Mouse (Mus musculus): ENCODE data around the gene Gpr107. TPM values are rescaled to one million over a fixed set of nuclear protein-coding genes. Genes with fewer than 3 reads are reported as not detected.
"Not testable (repeated sequence)": the region's sequence is repeated elsewhere in the genome, so short reads cannot be mapped to it uniquely, and the experiment has no call there.

The Gpr107 gene
- total RNA-seq, 2 experiments from 2014 or later = 26.2 to 27.4 TPM

DNA sequence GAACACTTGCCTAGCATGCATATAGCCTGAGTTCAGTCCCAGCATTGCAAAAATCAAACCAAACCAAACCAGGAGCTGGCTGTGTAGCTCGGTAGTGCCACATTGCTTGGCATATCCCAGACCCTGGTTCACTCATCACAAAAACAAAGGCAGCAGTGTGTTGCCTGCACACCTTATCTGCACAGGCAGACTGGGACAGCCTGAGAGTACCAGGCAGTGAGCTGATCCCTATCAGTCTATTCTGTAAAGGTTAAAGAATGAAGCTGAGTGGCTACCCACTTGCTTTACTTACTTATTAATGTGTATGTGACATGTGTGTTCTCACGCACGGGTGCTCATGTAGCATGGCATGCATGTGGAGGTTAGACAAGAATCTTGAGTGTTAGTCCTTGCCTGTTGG is 4.7 kb downstream of the Gpr107 start:
- DNase-seq = no peak

DNA sequence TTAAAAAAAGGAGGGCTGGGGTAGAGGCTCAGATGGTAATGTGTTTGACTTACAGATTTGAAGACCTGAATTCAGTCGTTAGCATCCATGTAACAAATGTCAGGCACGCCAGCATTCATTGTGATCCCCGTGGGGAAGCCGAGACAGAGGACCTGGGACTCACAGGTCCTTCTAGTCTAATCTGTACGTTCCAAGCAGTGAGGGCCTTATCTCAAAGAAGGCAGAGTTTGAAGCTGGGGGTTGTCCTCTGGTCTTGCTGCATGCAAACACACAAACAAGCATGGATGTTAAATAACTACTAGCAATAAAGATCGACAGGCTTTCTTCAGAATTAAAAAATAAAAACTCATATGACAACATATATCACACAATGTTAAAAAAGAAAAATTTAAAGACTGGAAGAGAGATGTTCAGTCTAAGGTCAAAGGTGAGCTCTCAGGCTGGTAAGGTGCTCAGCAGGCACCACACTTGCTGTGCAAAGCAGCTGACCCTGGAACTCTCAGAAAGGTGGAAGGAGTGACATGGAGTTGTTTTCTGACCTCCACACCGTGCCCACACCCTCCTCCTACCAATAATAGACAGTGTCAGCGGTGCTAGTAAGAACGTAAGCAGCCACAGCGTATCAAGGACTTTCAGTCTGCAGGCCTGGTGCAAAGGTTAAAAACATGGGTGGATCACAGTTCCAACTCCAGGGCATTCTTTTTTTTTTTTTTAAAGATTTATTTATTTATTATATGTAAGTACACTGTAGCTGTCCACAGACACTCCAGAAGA is 8.2 kb downstream of the Gpr107 start:
- no peak for DNase-seq

DNA sequence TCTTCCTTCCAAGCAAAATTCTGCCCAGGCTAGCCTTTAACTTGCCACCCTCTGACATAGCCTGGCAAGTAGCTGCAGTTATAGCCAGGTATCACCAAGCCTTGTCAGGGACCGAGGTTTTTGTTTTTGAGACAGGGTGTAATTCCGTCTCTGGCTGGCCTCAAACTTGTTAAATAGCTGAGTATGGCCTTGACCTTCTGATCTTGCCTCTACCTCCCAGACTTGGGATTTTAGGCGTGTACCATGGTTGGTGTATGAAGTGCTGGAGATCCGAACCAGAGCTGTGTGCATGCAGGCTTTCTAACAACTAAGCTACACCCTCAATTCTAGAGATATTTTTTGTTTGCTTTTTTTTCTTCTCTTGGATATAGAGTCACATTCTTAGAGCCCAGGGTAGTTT is 9.5 kb downstream of the Gpr107 start:
- no peak for DNase-seq

GRCm38 (mm10) chr2:31163361-31164118 is 11.4 kb downstream of the Gpr107 start:
- DNase-seq = no peak

GRCm38 (mm10) chr2:31164841-31165455 is 12.8 kb downstream of the Gpr107 start:
- peak; percentile 65 to 73 for DNase-seq

- DNase-seq = peak in 1 of 2 experiments; percentile 21
Measured at GRCm38 (mm10) chr2:31165529-31165928, 13.4 kb downstream of the Gpr107 start.

DNA sequence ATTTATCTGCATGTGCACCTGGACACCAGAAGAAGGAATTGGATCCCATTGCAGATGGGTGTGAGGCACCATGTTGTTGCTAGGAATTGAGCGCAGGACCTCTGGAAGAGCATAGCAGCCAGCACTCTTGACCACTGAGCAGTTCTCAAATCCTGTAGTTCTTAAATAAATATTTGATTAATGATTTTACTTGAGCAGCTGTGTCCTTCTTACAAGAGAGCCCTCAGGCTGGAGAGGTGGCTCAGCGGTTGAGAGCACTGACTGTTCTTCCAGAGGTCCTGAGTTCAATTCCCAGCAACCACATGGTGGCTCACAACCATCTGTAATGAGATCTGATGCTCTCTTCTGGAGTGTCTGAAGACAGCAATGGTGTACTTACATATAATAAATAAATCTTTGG is 15.5 kb downstream of the Gpr107 start:
- not testable (repeated sequence) for DNase-seq

- peak; percentile 51 to 85 for DNase-seq
Measured at GRCm38 (mm10) chr2:31169001-31169400, 16.9 kb downstream of the Gpr107 start.

DNA sequence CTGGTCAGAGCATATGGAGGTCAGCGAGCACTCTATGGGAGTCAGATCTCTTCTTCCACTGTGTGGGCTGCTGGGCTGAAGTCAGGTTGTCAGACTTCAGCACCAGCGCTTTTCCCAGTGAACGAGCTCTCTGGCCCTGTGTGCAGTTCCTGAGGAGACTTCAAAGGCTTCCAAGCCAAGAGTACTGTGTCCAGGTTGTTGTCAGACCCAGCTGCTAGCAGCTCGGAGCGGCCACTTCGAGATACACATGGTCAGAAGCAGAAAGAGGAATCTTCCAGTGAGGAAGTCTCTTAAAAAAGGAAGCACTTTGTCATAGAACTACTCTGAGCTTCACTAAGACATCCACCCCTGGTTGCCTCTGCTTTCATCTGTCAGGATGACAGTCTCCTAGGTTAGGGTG is 18.0 kb downstream of the Gpr107 start:
- DNase-seq = peak in 1 of 2 experiments; percentile 25

GRCm38 (mm10) chr2:31172001-31172400 is 19.9 kb downstream of the Gpr107 start:
- peak; percentile 46 to 78 for DNase-seq

GRCm38 (mm10) chr2:31172536-31172935 is 20.4 kb downstream of the Gpr107 start:
- no peak for DNase-seq

GRCm38 (mm10) chr2:31173290-31173689 is 21.2 kb downstream of the Gpr107 start:
- no peak for DNase-seq

- peak in 1 of 2 experiments; percentile 42 for DNase-seq
Measured at GRCm38 (mm10) chr2:31178593-31178992, 26.5 kb downstream of the Gpr107 start.

DNA sequence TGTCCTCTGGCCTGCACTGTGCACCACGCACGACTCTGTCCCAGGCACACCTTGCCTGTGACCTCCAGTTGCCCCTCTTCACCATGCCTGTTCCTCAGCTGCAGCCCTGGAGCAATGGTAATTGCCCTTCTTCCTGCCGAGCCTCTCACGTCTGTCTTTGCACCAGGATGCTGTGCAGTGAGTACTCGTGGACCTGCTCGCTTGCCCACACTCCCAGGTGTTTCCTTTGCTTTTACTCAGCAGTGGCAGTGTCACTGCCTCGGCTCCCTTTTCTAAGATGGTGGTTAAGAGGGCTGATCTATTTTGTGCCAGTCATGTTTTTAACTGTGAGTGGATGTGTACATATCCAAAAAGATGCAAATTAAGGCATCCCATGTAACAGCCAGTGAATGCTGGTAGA is 27.4 kb downstream of the Gpr107 start:
- no peak for DNase-seq

DNA sequence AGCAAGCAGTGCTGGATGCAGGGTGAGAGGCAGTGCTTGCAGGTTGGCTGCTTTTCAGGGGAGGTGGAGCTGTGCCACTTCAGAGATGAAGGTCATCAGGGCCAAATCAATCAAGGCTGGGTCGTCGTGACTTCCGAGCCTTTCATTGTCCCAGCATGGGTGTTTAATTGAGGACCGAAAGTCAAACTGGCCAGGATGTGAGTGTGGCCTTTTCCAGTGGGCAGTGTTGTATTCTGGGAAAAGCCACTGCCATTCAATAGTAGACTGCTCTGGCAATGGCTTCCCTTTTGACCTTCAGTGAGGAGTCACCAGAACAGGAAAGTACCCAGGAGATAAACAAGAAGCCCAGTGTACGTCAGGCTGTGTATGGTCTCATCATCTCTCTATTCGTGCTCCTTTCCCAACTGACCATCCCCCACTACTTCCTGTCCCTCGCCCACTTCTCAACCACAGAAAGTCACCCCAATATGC is 28.0 kb downstream of the Gpr107 start:
- no peak for DNase-seq

DNA sequence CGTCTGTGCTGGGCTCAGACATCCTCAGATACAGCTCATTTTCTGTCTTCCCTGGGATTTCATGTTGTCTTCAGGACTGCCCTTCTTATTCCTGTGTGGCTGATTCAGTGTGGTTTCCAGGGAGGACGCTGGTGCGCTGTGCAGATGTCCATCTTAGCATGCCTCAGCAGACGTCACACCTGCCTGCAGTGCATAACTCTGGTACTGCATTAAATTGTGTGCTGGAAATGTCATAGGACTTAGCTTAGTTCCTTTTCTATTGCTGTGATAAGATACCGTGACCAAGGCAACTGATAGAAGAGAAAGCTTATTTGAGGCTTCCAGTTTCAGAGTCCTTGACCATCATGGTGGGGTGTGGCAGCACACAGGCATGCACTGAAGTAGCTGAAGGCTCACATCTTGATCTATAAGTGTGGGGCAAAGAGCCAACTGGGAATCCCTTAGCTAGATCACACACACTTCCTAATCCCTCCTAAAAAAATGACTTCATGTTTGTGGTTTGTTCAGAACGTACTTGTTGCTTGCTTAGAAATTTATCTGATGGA is 30.7 kb downstream of the Gpr107 start:
- DNase-seq = no peak

GRCm38 (mm10) chr2:31183830-31184229 is 31.7 kb downstream of the Gpr107 start:
- no peak for DNase-seq

DNA sequence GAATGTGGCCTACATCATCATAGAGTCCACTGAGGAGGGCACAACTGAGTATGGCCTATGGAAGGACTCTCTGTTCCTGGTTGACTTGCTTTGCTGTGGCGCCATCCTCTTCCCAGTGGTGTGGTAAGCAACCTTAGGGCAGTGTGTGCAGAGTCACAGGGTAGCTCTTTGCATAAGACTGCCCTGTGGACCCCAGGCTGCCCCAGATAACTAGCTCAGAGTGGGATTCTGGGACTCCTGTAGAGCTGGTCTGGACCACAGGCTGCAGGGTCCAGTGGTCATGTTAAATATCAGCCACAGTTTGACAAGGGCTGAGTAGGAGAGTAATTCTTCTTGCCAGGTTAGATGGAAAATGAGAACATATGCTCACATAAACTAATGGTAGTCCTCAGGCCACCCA is 36.6 kb downstream of the Gpr107 start:
- DNase-seq = no peak

DNA sequence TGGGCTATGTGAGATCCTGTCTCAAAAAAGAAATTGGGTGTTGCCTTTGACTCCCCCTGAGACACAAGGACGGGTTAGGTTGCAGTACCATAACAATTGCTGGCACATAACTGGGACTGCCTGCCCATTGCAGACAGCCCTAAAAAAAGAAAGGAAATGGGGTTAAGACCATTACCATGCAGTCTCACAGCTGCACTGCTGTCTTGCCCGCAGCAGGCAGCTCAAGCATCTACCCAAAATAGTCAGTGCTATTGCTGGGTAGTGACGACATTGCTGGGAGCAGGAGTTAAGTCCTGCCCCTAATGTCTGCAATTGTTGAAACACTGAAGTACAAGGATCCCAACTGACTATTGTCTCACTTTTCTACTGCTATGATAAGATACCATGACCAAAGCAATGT is 37.5 kb downstream of the Gpr107 start:
- DNase-seq = peak; percentile 23 to 45

GRCm38 (mm10) chr2:31191765-31192164 is 39.6 kb downstream of the Gpr107 start:
- peak; percentile 34 to 36 for DNase-seq

GRCm38 (mm10) chr2:31194356-31195021 is 42.4 kb downstream of the Gpr107 start:
- DNase-seq = peak; percentile 42 to 76

GRCm38 (mm10) chr2:31198621-31199020 is 46.5 kb downstream of the Gpr107 start:
- no peak for DNase-seq

Measured in heart, adult 18-20 months (tissue).